Comparison of ENCODE assay signal across 8 mouse cellular contexts in genomic region chr10:53436023-53436475, GRCm38 (mm10). TPM values are rescaled to one million over a fixed set of nuclear protein-coding genes. Genes with fewer than 3 reads are reported as not detected.
DNase-seq lines count a peak whose midpoint lies in the region; ATAC-seq and TF ChIP-seq lines count a peak whose summit lies in the region.

No protein-coding gene starts in this region.

- 76% methylated on average over 8 of the region's 8 CpGs for WGBS in liver, embryonic 11.5 days
- 56% methylated on average over 8 of the region's 8 CpGs for WGBS in hindbrain, embryonic 16.5 days
- 71% methylated on average over 8 of the region's 8 CpGs for WGBS in neural tube, embryonic 13.5 days
- 77% methylated on average over 8 of the region's 8 CpGs for WGBS in intestine, postnatal 0 days

- TF ChIP-seq CTCF in intestine, postnatal 0 days (IDR thresholded peaks at IDR 0.05; ENCODE audit: low read depth) = no peak

- H3K4me1 ChIP-seq in liver, embryonic 11.5 days (replicated peaks; ENCODE audit: control insufficient read depth, insufficient read depth, low read length) = peaks cover 20% of the 10 kb centered on the region
- peaks cover 8% of the 10 kb centered on the region for H3K4me1 ChIP-seq in hindbrain, embryonic 16.5 days (ENCODE audit: control insufficient read depth, insufficient read depth, low read depth, low read length)
- peaks cover 14% of the 10 kb centered on the region for H3K4me1 ChIP-seq in neural tube, embryonic 13.5 days (replicated peaks)
- H3K4me1 ChIP-seq in intestine, postnatal 0 days (replicated peaks; ENCODE audit: control insufficient read depth, insufficient read depth, low read length) = no peaks in the 10 kb centered on the region

- no peak overlapping the region; the same call in 1 of the 2 replicates for H3K9ac ChIP-seq in liver, embryonic 11.5 days (ENCODE audit: low read depth, low read length)
- no peak overlapping the region for H3K9ac ChIP-seq in hindbrain, embryonic 16.5 days (ENCODE audit: low read depth, low read length)
- H3K9ac ChIP-seq in neural tube, embryonic 13.5 days = no peak overlapping the region
- H3K9ac ChIP-seq in intestine, postnatal 0 days (ENCODE audit: low read depth, low read length) = no peak overlapping the region

- H3K27me3 ChIP-seq in liver, embryonic 11.5 days (replicated peaks; ENCODE audit: control insufficient read depth, insufficient read depth, low read length) = no peaks in the 10 kb centered on the region
- no peaks in the 10 kb centered on the region for H3K27me3 ChIP-seq in hindbrain, embryonic 16.5 days (replicated peaks; ENCODE audit: control insufficient read depth, insufficient read depth, low read length)
- no peaks in the 10 kb centered on the region for H3K27me3 ChIP-seq in neural tube, embryonic 13.5 days
- H3K27me3 ChIP-seq in intestine, postnatal 0 days (replicated peaks; ENCODE audit: control insufficient read depth, insufficient read depth, low read length) = no peaks in the 10 kb centered on the region

- H3K36me3 ChIP-seq in liver, embryonic 11.5 days (ENCODE audit: control insufficient read depth, insufficient read depth, low read length) = no peaks in the 10 kb centered on the region
- H3K36me3 ChIP-seq in hindbrain, embryonic 16.5 days (ENCODE audit: control insufficient read depth, insufficient read depth, low read length) = no peaks in the 10 kb centered on the region
- H3K36me3 ChIP-seq in neural tube, embryonic 13.5 days = no peaks in the 10 kb centered on the region
- H3K36me3 ChIP-seq in intestine, postnatal 0 days (ENCODE audit: control insufficient read depth, insufficient read depth) = no peaks in the 10 kb centered on the region

- peak overlapping the region; percentile 90 for H3K27ac ChIP-seq in liver, embryonic 11.5 days (ENCODE audit: low read depth, low read length)
- H3K27ac ChIP-seq in hindbrain, embryonic 16.5 days (ENCODE audit: low read depth, low read length) = no peak overlapping the region
- H3K27ac ChIP-seq in neural tube, embryonic 13.5 days (replicated peaks) = no peak overlapping the region
- H3K27ac ChIP-seq in intestine, postnatal 0 days (ENCODE audit: low read depth, low read length) = no peak overlapping the region

- no peaks in the 10 kb centered on the region for H3K9me3 ChIP-seq in liver, embryonic 11.5 days (ENCODE audit: control insufficient read depth, low read length)
- no peaks in the 10 kb centered on the region for H3K9me3 ChIP-seq in hindbrain, embryonic 16.5 days (ENCODE audit: control insufficient read depth, low read length)
- no peaks in the 10 kb centered on the region for H3K9me3 ChIP-seq in neural tube, embryonic 13.5 days
- no peaks in the 10 kb centered on the region for H3K9me3 ChIP-seq in intestine, postnatal 0 days (ENCODE audit: control insufficient read depth)

- ATAC-seq in liver, embryonic 11.5 days (replicated peaks; ENCODE audit: low FRiP score) = peak; percentile 58
- peak; percentile 59 for ATAC-seq in hindbrain, embryonic 16.5 days
- peak; percentile 55 for ATAC-seq in neural tube, embryonic 13.5 days (ENCODE audit: low read depth)
- ATAC-seq in intestine, postnatal 0 days = no peak
- no peak for ATAC-seq in activated CD4-positive, CD25-positive, alpha-beta regulatory T cell, adult 4 months

- DNase-seq in adrenal gland, postnatal 14 days = peak; percentile 28
- no peak for DNase-seq in adrenal gland, adult (ENCODE audit: inconsistent age in 2 of 2, low spot score in 1 of 2)
- no peak for DNase-seq in liver, embryonic 11.5 days (ENCODE audit: low spot score)
- no peak for DNase-seq in liver

- H3K4me2 ChIP-seq in liver, embryonic 11.5 days = peak overlapping the region; percentile 38; the same call in 1 of the 2 replicates
- no peak overlapping the region for H3K4me2 ChIP-seq in hindbrain, embryonic 16.5 days (ENCODE audit: low read length)
- H3K4me2 ChIP-seq in neural tube, embryonic 13.5 days = no peak overlapping the region
- no peak overlapping the region for H3K4me2 ChIP-seq in intestine, postnatal 0 days (replicated peaks; ENCODE audit: low read depth)

- H3K4me3 ChIP-seq in liver, embryonic 11.5 days (ENCODE audit: low read depth, low read length) = no peak overlapping the region
- no peak overlapping the region for H3K4me3 ChIP-seq in hindbrain, embryonic 16.5 days (ENCODE audit: low read length)
- H3K4me3 ChIP-seq in neural tube, embryonic 13.5 days = no peak overlapping the region
- no peak overlapping the region for H3K4me3 ChIP-seq in intestine, postnatal 0 days (ENCODE audit: low read depth, low read length)

RNA-seq across cellular contexts. Expression of gene Cep85l, which starts 56.3 kb away (rescaled TPM):
- total RNA-seq in adrenal gland, postnatal 14 days (2021) = 17.3 and 18.0 TPM in 2 replicates
- 2.6 and 3.0 TPM in 2 replicates for polyA plus RNA-seq in liver, embryonic 11.5 days (2014; fragmentation: Nextera tagmentation; extraction: Ambion mirVana)
- 3.9 and 4.4 TPM in 2 replicates for polyA plus RNA-seq in hindbrain, embryonic 16.5 days (2015; fragmentation: Nextera tagmentation; extraction: Ambion mirVana)
- 5.2 and 6.3 TPM in 2 replicates for polyA plus RNA-seq in neural tube, embryonic 13.5 days (2015; fragmentation: Nextera tagmentation; extraction: Ambion mirVana)
- polyA plus RNA-seq in intestine, postnatal 0 days (2015; fragmentation: Nextera tagmentation; extraction: Ambion mirVana) = 1.5 and 1.9 TPM in 2 replicates
- 1 to 10 TPM; 1.7 to 1.9 TPM for polyA plus RNA-seq in activated CD4-positive, CD25-positive, alpha-beta regulatory T cell, adult 4 months (2017; shearing (Covaris generic))

Comparison
In these comparisons a context has a peak if more than half of its experiments do, and no peak if none do; other contexts are left out.
1. ATAC-seq: peak in liver, embryonic 11.5 days (single experiment), hindbrain, embryonic 16.5 days (single experiment) and neural tube, embryonic 13.5 days (single experiment); none in intestine, postnatal 0 days (single experiment) and activated CD4-positive, CD25-positive, alpha-beta regulatory T cell, adult 4 months (single experiment).